Mouse (Mus musculus) neutrophil, adult 59 days (primary cell): ENCODE measurements around the gene Ankrd66. TPM values are rescaled to one million over a fixed set of nuclear protein-coding genes. Genes with fewer than 3 reads are reported as not detected.

Experiments used
- total RNA-seq, 2 experiments: library from RNA; stranded (reverse); gene quantifications; 1 replicate in 1 of 2; 2 replicates in 1 of 2; pipeline ENCODE4 v1.2.4; 2023

The Ankrd66 gene
- total RNA-seq: under 1 TPM; 0.97 to 0.98 TPM

DNA sequence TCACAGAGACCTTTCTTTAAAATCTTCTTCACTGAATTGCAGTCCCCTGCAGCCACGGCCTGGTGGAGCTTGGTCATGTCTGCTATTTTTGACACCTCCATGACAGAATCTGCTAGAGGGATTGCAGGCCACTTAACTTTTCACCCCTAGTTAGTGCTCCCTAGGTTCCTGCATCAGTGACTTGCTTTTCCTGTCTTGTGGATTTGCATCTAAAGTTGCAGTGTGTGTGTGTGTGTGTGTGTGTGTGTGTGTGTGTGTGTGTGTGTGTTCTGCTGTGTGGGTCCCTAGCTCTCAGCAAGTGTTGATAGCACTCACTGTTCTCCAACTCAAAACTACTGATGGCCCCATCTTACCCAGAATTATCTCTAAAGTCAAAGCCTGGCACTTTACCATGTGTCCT is at the start of gene Ankrd66:
Gene Ankrd66 (minus strand): TSS at position 101 of the 400 bp plus-strand sequence.

DNA sequence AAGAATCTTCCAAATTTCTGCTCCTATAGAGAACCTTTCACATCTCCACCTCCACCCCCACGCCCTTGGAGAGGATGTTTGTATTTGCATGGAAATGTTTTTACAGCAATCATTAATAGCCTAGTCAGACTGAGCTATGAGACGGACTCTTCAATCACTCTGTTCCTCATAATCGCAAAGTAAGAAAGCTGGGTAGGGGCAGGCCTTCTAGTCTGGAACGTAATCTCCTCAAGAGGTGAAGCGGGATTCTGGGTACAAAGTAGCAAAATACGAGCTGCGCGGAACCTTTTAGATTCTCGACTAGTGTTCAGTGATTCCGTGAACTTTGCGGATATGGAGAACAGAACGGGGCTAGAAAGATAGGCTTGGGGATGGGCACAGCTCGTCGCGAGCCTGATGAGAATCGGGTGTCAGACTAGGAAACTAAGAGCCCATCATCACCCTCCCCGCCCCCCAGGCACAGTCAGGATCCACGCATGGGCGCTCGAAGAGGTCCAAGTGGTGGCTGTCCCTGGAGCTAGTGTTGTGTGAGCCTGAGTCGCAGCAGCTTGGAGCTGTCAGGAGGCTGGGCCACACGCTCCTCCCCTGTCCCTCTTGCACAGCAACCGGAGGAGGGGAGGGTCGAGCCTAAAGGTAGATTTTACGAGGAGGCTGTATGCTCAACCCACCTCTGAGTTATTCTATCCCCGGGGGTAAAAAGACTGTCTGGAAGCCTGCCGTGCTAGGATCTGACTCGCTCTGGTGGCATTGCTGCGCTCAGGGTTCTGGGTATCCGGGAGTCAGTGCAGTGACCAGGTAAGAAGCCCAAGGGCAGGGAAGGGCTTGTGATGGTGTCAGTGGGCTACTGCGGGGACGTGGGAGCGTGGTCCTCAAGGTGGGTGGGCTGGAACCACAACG is 24.8 kb upstream of the Ankrd66 start, which contains the start of gene Pla2g7:
Gene Pla2g7 (plus strand): TSS at position 107 of the 897 bp plus-strand sequence.

DNA sequence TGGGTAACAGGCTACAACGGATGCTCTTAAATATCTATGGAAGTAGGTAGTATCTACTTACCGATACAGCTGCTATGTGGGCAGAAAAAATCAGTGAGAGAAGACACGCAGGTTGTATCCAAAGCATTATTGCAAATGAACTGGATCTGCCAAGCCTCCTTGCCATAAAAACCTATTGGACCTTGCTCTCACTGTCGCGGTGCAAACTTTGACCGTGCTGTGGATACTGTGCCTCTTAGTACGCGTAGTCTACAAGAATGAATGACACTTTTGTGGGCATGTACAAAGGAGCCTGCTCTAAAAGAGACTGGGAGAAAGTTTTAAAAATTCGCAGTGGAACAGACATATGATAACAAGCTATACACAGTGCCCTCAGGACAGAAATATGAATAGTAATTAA is 40.8 kb downstream of the Ankrd66 start, which contains the start of gene Mep1a:
Gene Mep1a (minus strand): TSS at position 221 of the 400 bp plus-strand sequence.

Other genes with a start within 250 kb of the Ankrd66 start
- gene Adgrf5, start 183.2 kb downstream of the Ankrd66 start, total RNA-seq: under 1 TPM; 0.18 to 0.36 TPM
- not detected for gene Mep1a, start 40.8 kb downstream of the Ankrd66 start, total RNA-seq
- 100 to 1,000 TPM in 1 of 2 experiments, 10 to 100 TPM in 1; 95.5 to 100 TPM for gene Pla2g7, start 24.5 kb upstream of the Ankrd66 start, total RNA-seq
- not detected for gene Tdrd6, start 86.7 kb upstream of the Ankrd66 start, total RNA-seq
- gene Slc25a27, start 123.6 kb upstream of the Ankrd66 start, total RNA-seq: 1 to 10 TPM; 2.3 to 4.2 TPM
- gene Cyp39a1, start 123.8 kb upstream of the Ankrd66 start, total RNA-seq: 1 to 10 TPM; 4.9 to 7.5 TPM